Mouse (Mus musculus) forebrain, embryonic 16.5 days (tissue): Measurements from ENCODE around the gene Oas3. TPM values are rescaled to one million over a fixed set of nuclear protein-coding genes. Genes with fewer than 3 reads are reported as not detected.

Experiments used
- ATAC-seq: fragments of 200-750 bp; cut with Nextera tagmentation; 2 replicates; pipeline ENCODE4 v1.8.0; 2017; ENCODE audit warnings: mild to moderate bottlenecking, moderate library complexity
- H3K27ac ChIP-seq: fragments of 300-500 bp; sonication (generic); 2 replicates; pipeline ENCODE4 v1.5.1; 2014; ENCODE audit warnings: low read length, control low read depth
- H3K27me3 ChIP-seq: fragments of 300-500 bp; sonication (generic); replicated peaks from 2 replicates; pipeline ENCODE4 v1.6.1; 2014; ENCODE audit warnings: low read length; ENCODE audit not compliant: control insufficient read depth, insufficient read depth
- H3K36me3 ChIP-seq: fragments of 300-500 bp; sonication (generic); 2 replicates; pipeline ENCODE4 v1.6.1; 2014; ENCODE audit not compliant: control insufficient read depth, insufficient read depth
- H3K4me1 ChIP-seq: fragments of 300-500 bp; sonication (generic); replicated peaks from 2 replicates; pipeline ENCODE4 v1.6.1; 2014; ENCODE audit warnings: low read length; ENCODE audit not compliant: control insufficient read depth, insufficient read depth
- H3K4me2 ChIP-seq: fragments of 300-500 bp; sonication (generic); 2 replicates; pipeline ENCODE4 v1.6.1; 2014; ENCODE audit warnings: mild to moderate bottlenecking, low read length, control low read depth
- H3K4me3 ChIP-seq: fragments of 300-500 bp; sonication (generic); replicated peaks from 2 replicates; pipeline ENCODE4 v1.5.1; 2014; ENCODE audit warnings: mild to moderate bottlenecking, low read length, control low read depth
- H3K9ac ChIP-seq: fragments of 300-500 bp; sonication (generic); replicated peaks from 2 replicates; pipeline ENCODE4 v1.6.1; 2014; ENCODE audit warnings: low read depth, low read length, control low read depth
- H3K9me3 ChIP-seq: fragments of 300-500 bp; sonication (generic); 2 replicates; pipeline ENCODE4 v1.6.1; 2016; ENCODE audit warnings: low read length; ENCODE audit not compliant: control insufficient read depth
- WGBS: fragments of 180-500 bp; shearing (Covaris S2); extraction: QIAGEN DNeasy Blood & Tissue Kit; methylation state at CpG from one replicate; pipeline ENCODE4 v1.1.7; 2014; 5-methylcytosine and 5-hydroxymethylcytosine counted together
- polyA plus RNA-seq: library from polyadenylated mRNA; unstranded; fragments of >200 nt; fragmentation: Nextera tagmentation; extraction: Ambion mirVana; gene quantifications from 2 replicates; pipeline ENCODE4 v1.2.1, GENCODE M21; 2015

Gene Oas3
- polyA plus RNA-seq, 1 experiment from 2014 or later, result 0.15 TPM

- H3K27ac ChIP-seq, result peak within 1 kb of the TSS; percentile 83
- peak within 1 kb of the TSS; percentile 94 for H3K4me2 ChIP-seq
- 38% methylated on average over 3 of the region's 3 CpGs for WGBS
- H3K4me1 ChIP-seq, result peaks cover 46% of the 10 kb centered on the region
- H3K4me3 ChIP-seq, result peak within 1 kb of the TSS; percentile 66
- H3K9me3 ChIP-seq, result no peaks in the 10 kb centered on the region
- H3K9ac ChIP-seq, result peak within 1 kb of the TSS; percentile 84
- ATAC-seq, result no peak
- no peaks in the 10 kb centered on the region for H3K36me3 ChIP-seq
- no peaks in the 10 kb centered on the region for H3K27me3 ChIP-seq
Observed at GRCm38 (mm10) chr5:120711827-120712226, 65.6 kb downstream of the Oas3 start, which contains the start of gene Dtx1. TSS of gene Dtx1 (minus strand) at chr5:120711927.

GRCm38 (mm10) chr5:120711416-120711815 is 66.0 kb downstream of the Oas3 start:
- Histone ChIP-seq H3K4me1 (peaks cover 49% of the 10 kb centered on the region), H3K27ac (peak overlapping the region; percentile 83), H3K9me3 (no peaks in the 10 kb centered on the region), H3K9ac (peak overlapping the region; percentile 84), H3K36me3 (no peaks in the 10 kb centered on the region), H3K4me3 (peak overlapping the region; percentile 66), H3K27me3 (no peaks in the 10 kb centered on the region), H3K4me2 (peak overlapping the region; percentile 94)
- peak; percentile 69 for ATAC-seq
- under 1% methylated on average over 41 of the region's 43 CpGs for WGBS

GRCm38 (mm10) chr5:120710826-120711248 is 66.6 kb downstream of the Oas3 start:
- no peaks in the 10 kb centered on the region for H3K9me3 ChIP-seq
- H3K36me3 ChIP-seq, result no peaks in the 10 kb centered on the region
- WGBS, result under 1% methylated on average over 28 of the region's 34 CpGs
- peak overlapping the region; percentile 83 for H3K27ac ChIP-seq
- peak overlapping the region; percentile 66 for H3K4me3 ChIP-seq
- H3K27me3 ChIP-seq, result no peaks in the 10 kb centered on the region
- peak overlapping the region; percentile 94 for H3K4me2 ChIP-seq
- H3K4me1 ChIP-seq, result peaks cover 55% of the 10 kb centered on the region
- ATAC-seq, result peak; percentile 56
- peak overlapping the region; percentile 84 for H3K9ac ChIP-seq

DNA sequence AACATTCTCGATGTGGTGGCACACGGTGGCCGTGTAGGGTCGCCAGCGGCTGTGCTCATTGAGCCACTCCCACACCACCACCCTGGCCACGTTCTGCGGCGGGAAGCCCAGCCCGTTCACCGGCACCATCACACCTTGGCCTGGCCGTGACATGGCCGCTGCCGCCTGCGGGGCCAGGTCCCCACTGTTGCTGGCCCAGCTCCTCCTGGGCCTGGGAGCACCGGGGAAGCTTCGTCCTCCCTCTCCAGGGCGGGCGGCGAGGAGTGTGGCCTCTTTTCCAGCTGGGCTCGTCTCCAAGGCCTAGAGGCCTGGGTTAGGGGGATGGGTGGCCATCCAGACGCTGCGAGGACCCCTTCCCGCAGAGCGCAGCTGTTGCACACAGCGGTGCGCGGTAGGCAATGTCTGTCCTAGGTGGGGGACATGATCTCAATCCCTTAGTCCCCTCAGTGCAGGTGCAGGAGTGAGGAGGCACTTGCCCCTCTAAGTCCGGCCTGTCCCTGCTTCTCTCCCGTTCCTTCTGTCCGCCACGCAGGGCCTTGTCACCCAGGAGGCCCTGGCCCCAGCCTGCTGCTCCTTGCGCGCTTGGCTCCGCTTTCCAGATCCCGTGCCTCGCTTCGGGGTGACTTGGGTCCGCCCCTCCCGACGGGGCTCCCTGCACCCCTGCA is 67.2 kb downstream of the Oas3 start:
- peak overlapping the region; percentile 83 for H3K27ac ChIP-seq
- peak overlapping the region; percentile 84 for H3K9ac ChIP-seq
- WGBS, result 2% methylated on average over 40 of the region's 40 CpGs
- H3K36me3 ChIP-seq, result no peaks in the 10 kb centered on the region
- H3K4me3 ChIP-seq, result peak overlapping the region; percentile 66
- H3K9me3 ChIP-seq, result no peaks in the 10 kb centered on the region
- H3K27me3 ChIP-seq, result no peaks in the 10 kb centered on the region
- peak; percentile 28 for ATAC-seq
- H3K4me1 ChIP-seq, result peaks cover 57% of the 10 kb centered on the region
- peak overlapping the region; percentile 94 for H3K4me2 ChIP-seq

GRCm38 (mm10) chr5:120706976-120707375 is 70.5 kb downstream of the Oas3 start:
- ATAC-seq, result no peak
- H3K4me3 ChIP-seq, result peak overlapping the region; percentile 26

GRCm38 (mm10) chr5:120706541-120706940 is 70.9 kb downstream of the Oas3 start:
- Histone ChIP-seq H3K27me3 (no peaks in the 10 kb centered on the region), H3K4me2 (peak overlapping the region; percentile 47), H3K36me3 (no peaks in the 10 kb centered on the region), H3K9ac (peak overlapping the region; percentile 41), H3K9me3 (no peaks in the 10 kb centered on the region), H3K4me1 (peaks cover 62% of the 10 kb centered on the region), H3K27ac (peak overlapping the region; percentile 28; the same call in 1 of the 2 replicates), H3K4me3 (peak overlapping the region; percentile 26)
- 5% methylated on average over 16 of the region's 16 CpGs for WGBS
- peak; percentile 21; the same call in 1 of the 2 replicates for ATAC-seq

More at GRCm38 (mm10) chr5:120706976-120707375, 70.5 kb downstream of the Oas3 start:
- Histone ChIP-seq H3K4me1 (peaks cover 66% of the 10 kb centered on the region), H3K9me3 (no peaks in the 10 kb centered on the region), H3K36me3 (no peaks in the 10 kb centered on the region), H3K9ac (peak overlapping the region; percentile 41; the same call in 1 of the 2 replicates), H3K4me2 (peak overlapping the region; percentile 47), H3K27me3 (no peaks in the 10 kb centered on the region), H3K27ac (no peak overlapping the region)
- 35% methylated on average over 13 of the region's 13 CpGs for WGBS

- ATAC-seq, result no peak
- H3K4me2 ChIP-seq, result no peak overlapping the region
- peak overlapping the region; percentile 2; the same call in 1 of the 2 replicates for H3K9ac ChIP-seq
- no peak overlapping the region for H3K4me3 ChIP-seq
- H3K9me3 ChIP-seq, result no peaks in the 10 kb centered on the region
- H3K4me1 ChIP-seq, result peaks cover 61% of the 10 kb centered on the region
- no peak overlapping the region for H3K27ac ChIP-seq
- no peaks in the 10 kb centered on the region for H3K36me3 ChIP-seq
- WGBS, result 42% methylated on average over 6 of the region's 6 CpGs
- H3K27me3 ChIP-seq, result no peaks in the 10 kb centered on the region
Observed at GRCm38 (mm10) chr5:120704421-120704820, 73.0 kb downstream of the Oas3 start.

GRCm38 (mm10) chr5:120703660-120704059 is 73.8 kb downstream of the Oas3 start:
- Histone ChIP-seq H3K36me3 (no peaks in the 10 kb centered on the region), H3K4me2 (no peak overlapping the region), H3K4me3 (no peak overlapping the region), H3K27me3 (no peaks in the 10 kb centered on the region), H3K9ac (no peak overlapping the region), H3K9me3 (no peaks in the 10 kb centered on the region), H3K4me1 (peaks cover 58% of the 10 kb centered on the region), H3K27ac (no peak overlapping the region)
- ATAC-seq, result no peak
- WGBS, result 89% methylated on average over 3 of the region's 3 CpGs
